Mouse (Mus musculus) cerebellum, postnatal 36 days (tissue): ENCODE data around the gene Camk1d.
"Not testable (repeated sequence)": the region's sequence is repeated elsewhere in the genome, so short reads cannot be mapped to it uniquely, and the experiment has no call there.

Experiments
- DNase-seq, 2 experiments: peaks; one replicate each; pipeline ENCODE4 v3.0.0; 2021 to 2022; ENCODE audit warnings: mixed read lengths in 2 of 2

Camk1d gene

GRCm38 (mm10) chr2:5610521-5610920, 103.8 kb downstream of the Camk1d start:
- peak; percentile 30 to 41 for DNase-seq

- peak; percentile 22 to 24 for DNase-seq
These were observed 106.1 kb downstream of the Camk1d start for GRCm38 (mm10) chr2:5607920-5608841.

GRCm38 (mm10) chr2:5605849-5606248, 108.5 kb downstream of the Camk1d start:
- DNase-seq: no peak

- no peak for DNase-seq
These were observed 112.3 kb downstream of the Camk1d start for GRCm38 (mm10) chr2:5602044-5602443.

- DNase-seq: not testable (repeated sequence)
These were observed 113.1 kb downstream of the Camk1d start for GRCm38 (mm10) chr2:5601243-5601642.

GRCm38 (mm10) chr2:5600183-5600962, 113.9 kb downstream of the Camk1d start:
- DNase-seq: no peak

- no peak for DNase-seq
These were observed 114.6 kb downstream of the Camk1d start for GRCm38 (mm10) chr2:5599713-5600112.

GRCm38 (mm10) chr2:5598533-5598932, 115.8 kb downstream of the Camk1d start:
- no peak for DNase-seq

- no peak for DNase-seq
These were observed 117.4 kb downstream of the Camk1d start for GRCm38 (mm10) chr2:5596882-5597281.

- DNase-seq: no peak
These were observed 118.7 kb downstream of the Camk1d start for GRCm38 (mm10) chr2:5595356-5596191.

- no peak for DNase-seq
These were observed 121.7 kb downstream of the Camk1d start for GRCm38 (mm10) chr2:5592461-5593136.

GRCm38 (mm10) chr2:5590074-5590473, 124.2 kb downstream of the Camk1d start:
- DNase-seq: no peak

- no peak for DNase-seq
These were observed 125.2 kb downstream of the Camk1d start for GRCm38 (mm10) chr2:5589163-5589562.

- no peak for DNase-seq
These were observed 125.9 kb downstream of the Camk1d start for GRCm38 (mm10) chr2:5588329-5588982.

- no peak for DNase-seq
These were observed 129.8 kb downstream of the Camk1d start for GRCm38 (mm10) chr2:5584318-5585027.

GRCm38 (mm10) chr2:5579391-5579790, 134.9 kb downstream of the Camk1d start:
- no peak for DNase-seq

GRCm38 (mm10) chr2:5577399-5578129, 136.8 kb downstream of the Camk1d start:
- DNase-seq: peak; percentile 26 to 51

- no peak for DNase-seq
These were observed 141.9 kb downstream of the Camk1d start for GRCm38 (mm10) chr2:5572314-5573006.

- DNase-seq: no peak
These were observed 147.7 kb downstream of the Camk1d start for GRCm38 (mm10) chr2:5566611-5567010.

GRCm38 (mm10) chr2:5563685-5564084, 150.6 kb downstream of the Camk1d start:
- no peak for DNase-seq
